Mouse (Mus musculus): ENCODE measurements around the gene Plcl1. TPM values are rescaled to one million over a fixed set of nuclear protein-coding genes. Genes with fewer than 3 reads are reported as not detected.

Plcl1 gene
- polyA plus RNA-seq, 1 experiment from 2014 or later = 1.6 TPM

DNA sequence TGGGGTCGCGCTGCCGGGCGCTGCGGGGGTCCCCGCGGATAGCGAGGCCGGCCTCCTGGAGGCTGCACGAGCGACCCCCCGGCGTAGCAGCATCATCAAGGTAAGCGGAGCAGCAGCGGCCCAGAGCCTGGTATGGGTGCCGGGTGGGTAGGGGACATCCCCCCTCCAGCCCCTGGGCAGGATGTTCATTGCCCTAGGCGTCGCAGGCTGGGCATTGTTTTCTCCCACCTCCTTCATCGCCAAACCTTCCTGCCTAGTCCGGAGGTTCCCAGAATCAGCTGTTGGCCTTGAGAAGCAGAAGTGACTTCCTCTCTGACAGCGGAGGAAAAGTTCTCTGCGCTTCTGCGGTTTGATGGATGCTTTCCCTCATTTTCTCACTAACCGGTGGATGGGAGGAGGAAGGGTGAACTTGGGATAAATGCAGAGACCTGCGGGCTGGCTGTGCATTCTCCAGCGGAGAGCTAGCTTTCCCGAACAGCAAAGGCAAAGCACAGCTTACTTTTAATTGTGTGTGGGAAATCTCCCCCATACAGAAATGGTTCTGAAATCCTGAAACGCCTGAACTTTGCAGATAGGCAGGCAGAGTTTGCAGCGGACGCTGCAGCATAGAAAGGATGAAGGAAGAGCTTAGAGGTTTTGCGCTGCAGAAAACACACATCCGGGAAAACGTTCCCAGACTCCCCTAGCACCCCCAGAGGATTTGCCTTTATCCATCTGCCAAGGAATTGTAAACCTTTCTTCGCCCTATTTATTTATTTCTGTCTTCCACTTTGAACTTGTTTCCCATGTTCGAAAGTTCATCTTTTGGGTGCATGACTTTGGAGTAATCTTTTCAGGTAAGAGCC lies 1.0 kb downstream of the Plcl1 start:
- peak overlapping the region; percentile 100 for H3K4me2 ChIP-seq
- H3K9me3 ChIP-seq = no peaks in the 10 kb centered on the region
- H3K36me3 ChIP-seq = no peaks in the 10 kb centered on the region
- peak overlapping the region; percentile 75 for H3K9ac ChIP-seq
- WGBS = 4% methylated on average over 35 of the region's 35 CpGs
- H3K27ac ChIP-seq = peak overlapping the region; percentile 39; the same call in 1 of the 2 replicates
- peaks cover 31% of the 10 kb centered on the region for H3K27me3 ChIP-seq
- peaks cover 13% of the 10 kb centered on the region; the same call in 1 of the 2 replicates for H3K4me1 ChIP-seq
- no peak for ATAC-seq (ENCODE audit: insufficient number of reproducible peaks, insufficient read depth, low FRiP score, low TSS enrichment, low read depth)
- peak overlapping the region; percentile 75 for H3K4me3 ChIP-seq

DNA sequence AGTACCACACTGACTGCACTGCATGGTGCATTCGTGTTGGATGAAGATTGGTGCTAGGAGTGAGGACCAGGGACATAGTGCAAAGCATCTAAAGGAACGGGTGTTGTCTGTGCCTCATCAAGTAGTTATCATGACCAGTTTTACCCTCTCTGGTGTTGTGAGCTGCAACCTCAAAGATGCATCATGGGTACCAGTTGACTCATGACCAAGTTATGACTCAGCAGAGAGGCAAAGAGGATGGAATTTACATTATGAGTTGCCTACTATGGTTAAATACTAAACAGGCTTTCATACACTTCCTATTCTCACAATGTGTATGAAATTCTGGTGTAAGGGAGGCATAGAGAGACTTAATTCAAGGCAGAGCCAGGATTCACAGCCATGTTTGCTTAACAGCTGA lies 4.9 kb downstream of the Plcl1 start:
- H3K4me3 ChIP-seq = no peak overlapping the region
- WGBS = 75% methylated on average over 2 of the region's 2 CpGs
- no peak overlapping the region for H3K9ac ChIP-seq
- no peaks in the 10 kb centered on the region for H3K36me3 ChIP-seq
- H3K4me2 ChIP-seq = no peak overlapping the region
- no peak for ATAC-seq (ENCODE audit: insufficient number of reproducible peaks, insufficient read depth, low FRiP score, low TSS enrichment, low read depth)
- H3K27me3 ChIP-seq = peaks cover 20% of the 10 kb centered on the region
- H3K9me3 ChIP-seq = no peaks in the 10 kb centered on the region
- peaks cover 8% of the 10 kb centered on the region; the same call in 1 of the 2 replicates for H3K4me1 ChIP-seq
- no peak overlapping the region for H3K27ac ChIP-seq

DNA sequence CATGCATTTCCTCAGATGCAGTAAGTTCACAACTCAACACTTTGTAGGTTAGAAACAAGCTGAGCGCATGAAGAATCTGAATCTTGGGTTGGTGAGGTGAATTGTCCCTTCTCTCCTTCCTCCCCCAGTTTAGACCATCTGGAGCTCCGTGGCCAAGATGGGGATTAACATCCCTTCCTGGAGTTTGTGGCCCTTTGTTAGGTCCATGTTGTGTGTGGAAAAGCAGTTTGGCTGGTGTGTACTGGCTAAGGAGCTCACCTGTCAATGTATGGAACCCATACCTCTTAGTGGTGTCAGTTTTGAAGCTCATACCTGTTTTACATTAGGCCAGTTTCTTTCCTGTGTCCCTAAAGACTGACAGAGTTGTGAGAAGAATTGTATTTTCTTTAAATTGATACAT lies 5.4 kb downstream of the Plcl1 start:
- no peaks in the 10 kb centered on the region for H3K36me3 ChIP-seq
- H3K27ac ChIP-seq = no peak overlapping the region
- WGBS = 83% methylated on average over 2 of the region's 2 CpGs
- no peak overlapping the region for H3K4me2 ChIP-seq
- H3K9me3 ChIP-seq = no peaks in the 10 kb centered on the region
- peaks cover 8% of the 10 kb centered on the region; the same call in 1 of the 2 replicates for H3K4me1 ChIP-seq
- no peak overlapping the region for H3K4me3 ChIP-seq
- peaks cover 20% of the 10 kb centered on the region for H3K27me3 ChIP-seq
- H3K9ac ChIP-seq = no peak overlapping the region
- no peak for ATAC-seq (ENCODE audit: insufficient number of reproducible peaks, insufficient read depth, low FRiP score, low TSS enrichment, low read depth)

DNA sequence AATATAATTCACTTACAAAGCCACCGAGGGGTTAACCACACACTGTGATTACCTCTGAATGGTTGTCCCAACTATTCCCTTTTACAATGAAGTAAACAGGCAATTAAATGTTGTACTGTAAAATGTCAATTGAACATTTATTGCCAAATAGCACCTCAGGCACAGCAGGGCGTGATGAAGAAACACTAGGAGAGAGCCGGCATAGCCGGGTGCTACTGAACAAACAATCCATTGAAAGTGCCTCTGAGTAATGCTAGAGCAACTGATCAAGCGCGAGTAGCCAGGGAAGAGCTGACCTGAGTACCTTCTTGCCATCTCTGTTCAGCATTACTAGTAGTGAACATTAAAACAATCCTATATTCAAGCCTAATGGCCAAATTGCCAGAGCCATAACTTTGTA lies 6.8 kb downstream of the Plcl1 start:
- Histone ChIP-seq H3K4me2 (no peak overlapping the region), H3K9ac (no peak overlapping the region), H3K27ac (no peak overlapping the region), H3K27me3 (peaks cover 7% of the 10 kb centered on the region), H3K36me3 (no peaks in the 10 kb centered on the region), H3K4me1 (no peaks in the 10 kb centered on the region), H3K4me3 (no peak overlapping the region), H3K9me3 (no peaks in the 10 kb centered on the region)
- ATAC-seq (ENCODE audit: insufficient number of reproducible peaks, insufficient read depth, low FRiP score, low TSS enrichment, low read depth) = no peak
- 66% methylated on average over 6 of the region's 6 CpGs for whole genome bisulfite sequencing

DNA sequence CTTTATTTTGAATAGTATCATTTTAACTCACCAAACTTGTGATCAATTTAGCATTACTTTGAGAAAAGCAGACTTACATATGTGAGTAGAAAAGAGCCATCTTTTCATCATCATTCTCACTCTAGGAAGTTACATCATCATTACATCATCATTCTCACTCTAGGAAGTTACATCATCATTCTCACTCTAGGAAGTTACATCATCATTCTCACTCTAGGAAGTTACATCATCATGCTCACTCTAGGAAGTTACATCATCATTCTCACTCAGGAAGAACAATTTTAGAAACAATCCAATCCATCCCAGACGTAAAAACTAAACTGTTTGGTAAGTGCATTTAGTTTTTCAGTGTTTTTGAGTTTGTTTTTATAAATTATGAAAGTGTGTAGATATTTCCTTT lies 7.8 kb downstream of the Plcl1 start:
- Histone ChIP-seq H3K27ac (no peak overlapping the region), H3K9ac (no peak overlapping the region), H3K27me3 (peaks cover 3% of the 10 kb centered on the region; the same call in 1 of the 2 replicates), H3K9me3 (no peaks in the 10 kb centered on the region), H3K4me3 (no peak overlapping the region), H3K4me2 (no peak overlapping the region), H3K36me3 (no peaks in the 10 kb centered on the region), H3K4me1 (no peaks in the 10 kb centered on the region)
- ATAC-seq (ENCODE audit: insufficient number of reproducible peaks, insufficient read depth, low FRiP score, low TSS enrichment, low read depth) = no peak
- 58% methylated on average over 1 of the region's 1 CpGs for WGBS

DNA sequence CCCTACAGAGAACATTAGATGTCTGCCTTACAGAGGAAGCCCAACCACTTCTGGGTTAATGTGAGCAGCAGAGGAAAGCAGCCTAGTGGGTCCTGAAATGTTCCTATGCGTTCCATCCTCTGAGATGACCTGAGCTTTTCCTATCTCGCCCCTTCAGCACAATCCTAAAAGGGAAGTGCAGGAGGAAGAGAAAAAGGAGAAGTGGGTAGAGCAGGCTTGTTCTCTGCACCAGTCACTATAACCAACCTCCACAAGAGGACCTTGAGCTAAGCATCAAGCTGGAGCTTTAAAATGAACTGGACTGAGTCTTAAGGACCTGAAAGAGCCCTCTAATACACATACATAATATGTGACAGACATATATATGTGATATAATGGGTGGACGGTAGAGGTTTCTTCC lies 13.2 kb downstream of the Plcl1 start:
- H3K4me2 ChIP-seq = no peak overlapping the region
- H3K36me3 ChIP-seq = no peaks in the 10 kb centered on the region
- H3K9ac ChIP-seq = no peak overlapping the region
- H3K27ac ChIP-seq = no peak overlapping the region
- WGBS = 78% methylated on average over 3 of the region's 3 CpGs
- no peak for ATAC-seq (ENCODE audit: insufficient number of reproducible peaks, insufficient read depth, low FRiP score, low TSS enrichment, low read depth)
- no peak overlapping the region for H3K4me3 ChIP-seq
- no peaks in the 10 kb centered on the region for H3K4me1 ChIP-seq
- no peaks in the 10 kb centered on the region for H3K27me3 ChIP-seq
- H3K9me3 ChIP-seq = no peaks in the 10 kb centered on the region

DNA sequence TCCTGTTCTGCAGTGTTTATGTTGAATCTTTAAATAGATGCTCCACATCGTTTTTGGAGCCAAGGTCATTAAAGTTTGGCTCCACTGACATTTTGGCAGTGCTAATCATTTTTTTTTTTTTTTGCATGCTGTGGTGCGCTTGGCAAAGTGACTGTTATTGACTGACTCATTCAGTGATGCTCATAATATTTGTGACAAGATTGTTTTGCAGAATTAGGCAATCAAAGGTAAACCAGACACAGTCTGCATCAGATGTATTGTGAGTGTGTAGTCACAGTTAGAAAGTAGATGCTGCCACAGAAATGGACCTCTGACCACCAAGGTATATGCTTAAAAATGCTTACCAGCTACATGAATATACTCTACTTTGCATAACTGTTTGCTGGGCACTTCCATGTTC lies 21.9 kb downstream of the Plcl1 start:
- 79% methylated on average over 2 of the region's 2 CpGs for WGBS
- H3K4me2 ChIP-seq = no peak overlapping the region
- no peaks in the 10 kb centered on the region for H3K36me3 ChIP-seq
- no peaks in the 10 kb centered on the region for H3K27me3 ChIP-seq
- ATAC-seq (ENCODE audit: insufficient number of reproducible peaks, insufficient read depth, low FRiP score, low TSS enrichment, low read depth) = no peak
- no peak overlapping the region for H3K27ac ChIP-seq
- no peak overlapping the region for H3K4me3 ChIP-seq
- no peak overlapping the region for H3K9ac ChIP-seq
- no peaks in the 10 kb centered on the region for H3K4me1 ChIP-seq
- no peaks in the 10 kb centered on the region for H3K9me3 ChIP-seq

DNA sequence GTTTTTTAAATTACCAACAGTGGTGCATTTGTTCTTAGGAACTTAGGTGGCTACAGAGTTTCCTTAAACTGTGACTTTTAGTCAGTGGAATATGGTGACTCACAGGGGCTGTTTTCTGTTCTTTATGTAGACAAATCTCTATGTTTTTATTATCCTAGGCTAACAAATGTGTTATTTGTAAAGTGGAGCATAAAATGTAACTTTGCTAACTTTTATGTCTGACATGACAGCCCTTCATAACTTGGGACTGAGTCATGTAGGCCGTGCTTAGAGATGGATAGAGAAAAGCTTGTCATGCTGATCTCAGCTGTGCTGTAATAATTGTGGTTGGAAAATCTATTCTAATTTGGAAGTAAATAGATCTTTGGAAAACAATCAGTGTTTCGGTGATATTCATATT lies 23.3 kb downstream of the Plcl1 start:
- no peak overlapping the region for H3K9ac ChIP-seq

DNA sequence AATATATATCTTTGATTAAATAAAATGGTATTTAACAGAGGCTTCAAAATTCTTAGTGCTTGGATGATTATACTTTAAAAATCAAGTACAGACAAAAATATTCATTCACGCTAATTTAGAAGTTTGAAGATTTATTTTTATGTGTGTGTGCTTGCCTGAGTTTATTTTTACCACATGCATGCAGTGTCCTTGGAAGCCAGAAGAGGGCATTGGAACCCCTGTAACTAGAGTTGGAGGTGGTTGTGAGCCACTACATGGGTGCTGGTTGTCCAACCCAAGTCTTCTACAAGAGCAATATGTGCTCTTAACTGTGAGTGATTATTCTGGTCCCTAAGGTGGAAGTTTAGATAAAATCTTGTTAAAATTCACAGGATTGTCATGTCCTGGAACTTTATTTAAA lies 24.0 kb downstream of the Plcl1 start:
- H3K9me3 ChIP-seq = no peaks in the 10 kb centered on the region
- no peak for ATAC-seq (ENCODE audit: insufficient number of reproducible peaks, insufficient read depth, low FRiP score, low TSS enrichment, low read depth)
- H3K4me1 ChIP-seq = peaks cover 6% of the 10 kb centered on the region; the same call in 1 of the 2 replicates
- no peak overlapping the region for H3K4me2 ChIP-seq
- H3K27ac ChIP-seq = no peak overlapping the region
- H3K4me3 ChIP-seq = no peak overlapping the region
- WGBS = 100% methylated on average over 1 of the region's 1 CpGs
- H3K36me3 ChIP-seq = no peaks in the 10 kb centered on the region
- H3K27me3 ChIP-seq = no peaks in the 10 kb centered on the region
- H3K9ac ChIP-seq = no peak overlapping the region

More for the DNA sequence above, 23.3 kb downstream of the Plcl1 start:
- ATAC-seq (ENCODE audit: insufficient number of reproducible peaks, insufficient read depth, low FRiP score, low TSS enrichment, low read depth) = no peak
- Histone ChIP-seq H3K36me3 (no peaks in the 10 kb centered on the region), H3K4me2 (no peak overlapping the region), H3K9me3 (no peaks in the 10 kb centered on the region), H3K4me3 (no peak overlapping the region), H3K4me1 (0 out of 2 replicates have a peak, but pooled peaks cover 4% of the 10 kb centered on the region), H3K27me3 (no peaks in the 10 kb centered on the region), H3K27ac (no peak overlapping the region)
- WGBS = 86% methylated on average over 2 of the region's 2 CpGs

DNA sequence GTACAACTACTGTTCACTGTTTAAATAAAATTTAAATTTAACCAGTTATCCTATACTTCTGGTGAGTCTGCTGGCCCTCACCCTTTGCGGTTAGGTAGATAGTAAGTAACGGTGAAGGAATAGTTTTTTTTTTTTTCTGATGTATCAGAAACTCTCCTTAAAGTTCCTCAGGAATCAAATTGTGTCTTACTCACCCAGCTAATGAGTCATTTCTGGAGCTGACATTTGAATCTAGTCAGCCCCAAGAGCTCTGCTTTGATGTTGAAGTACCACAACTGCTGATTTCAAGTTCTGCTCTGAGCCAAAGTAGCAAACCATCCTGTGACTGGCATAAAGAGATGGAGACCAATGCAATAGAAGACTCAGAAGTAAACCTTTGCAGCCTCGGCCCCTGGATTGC lies 24.9 kb downstream of the Plcl1 start:
- ATAC-seq (ENCODE audit: insufficient number of reproducible peaks, insufficient read depth, low FRiP score, low TSS enrichment, low read depth) = no peak
- Histone ChIP-seq H3K9ac (no peak overlapping the region), H3K9me3 (no peaks in the 10 kb centered on the region), H3K27ac (no peak overlapping the region), H3K27me3 (no peaks in the 10 kb centered on the region), H3K4me2 (no peak overlapping the region), H3K4me1 (peaks cover 8% of the 10 kb centered on the region; the same call in 1 of the 2 replicates), H3K36me3 (no peaks in the 10 kb centered on the region), H3K4me3 (no peak overlapping the region)
- WGBS = 89% methylated on average over 3 of the region's 3 CpGs

DNA sequence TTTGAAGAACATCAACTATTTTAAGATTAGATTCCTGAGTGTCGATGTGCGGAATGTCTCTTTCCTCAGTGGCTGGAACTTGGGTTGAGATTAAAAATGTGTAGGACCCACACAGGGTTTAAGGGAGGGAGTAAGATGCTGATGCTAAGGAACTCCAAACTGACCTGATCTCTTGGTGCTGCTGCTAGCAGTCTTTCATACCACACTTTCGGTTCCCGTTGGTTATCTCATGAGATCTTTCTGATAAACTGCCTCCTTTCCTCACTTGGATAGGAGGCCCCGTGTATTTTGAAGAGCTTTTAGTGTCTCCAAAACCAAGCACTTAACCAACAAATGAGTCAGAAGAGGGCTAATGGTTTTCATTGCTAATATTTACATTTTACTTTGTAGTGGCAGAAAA lies 30.9 kb downstream of the Plcl1 start:
- Histone ChIP-seq H3K4me3 (no peak overlapping the region), H3K4me2 (no peak overlapping the region), H3K27me3 (no peaks in the 10 kb centered on the region), H3K9me3 (no peaks in the 10 kb centered on the region), H3K27ac (no peak overlapping the region), H3K36me3 (no peaks in the 10 kb centered on the region), H3K9ac (no peak overlapping the region), H3K4me1 (peaks cover 19% of the 10 kb centered on the region; the same call in 1 of the 2 replicates)
- no peak for ATAC-seq (ENCODE audit: insufficient number of reproducible peaks, insufficient read depth, low FRiP score, low TSS enrichment, low read depth)
- 77% methylated on average over 5 of the region's 5 CpGs for WGBS

DNA sequence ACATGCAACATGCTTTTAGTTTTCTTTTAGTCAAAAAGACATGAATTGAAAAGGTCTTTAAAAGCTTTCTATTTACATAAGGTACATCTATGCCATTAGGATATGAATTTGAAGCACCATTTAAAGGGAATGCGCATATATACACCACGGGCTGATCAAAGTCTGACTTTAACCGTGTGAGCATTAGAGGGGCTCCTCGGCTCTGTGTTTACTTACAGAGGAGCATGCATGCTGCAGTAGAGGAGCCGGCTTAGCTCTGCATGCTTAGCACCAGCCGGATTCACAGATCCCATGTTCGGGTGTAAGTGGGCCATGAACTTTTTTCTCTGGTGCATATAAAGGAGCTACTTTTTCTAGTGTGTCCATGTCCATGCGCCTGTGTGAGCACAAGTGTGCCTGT lies 31.4 kb downstream of the Plcl1 start:
- no peak overlapping the region for H3K4me2 ChIP-seq
- WGBS = 77% methylated on average over 8 of the region's 8 CpGs

More for the DNA sequence above, 31.4 kb downstream of the Plcl1 start:
- no peaks in the 10 kb centered on the region for H3K36me3 ChIP-seq
- no peak overlapping the region for H3K9ac ChIP-seq
- no peaks in the 10 kb centered on the region for H3K9me3 ChIP-seq
- no peaks in the 10 kb centered on the region for H3K27me3 ChIP-seq
- H3K4me3 ChIP-seq = no peak overlapping the region
- ATAC-seq (ENCODE audit: insufficient number of reproducible peaks, insufficient read depth, low FRiP score, low TSS enrichment, low read depth) = no peak
- H3K27ac ChIP-seq = no peak overlapping the region
- H3K4me1 ChIP-seq = peaks cover 19% of the 10 kb centered on the region; the same call in 1 of the 2 replicates
